ENCODE assay signal across 14 mouse cellular contexts in the genomic region with DNA sequence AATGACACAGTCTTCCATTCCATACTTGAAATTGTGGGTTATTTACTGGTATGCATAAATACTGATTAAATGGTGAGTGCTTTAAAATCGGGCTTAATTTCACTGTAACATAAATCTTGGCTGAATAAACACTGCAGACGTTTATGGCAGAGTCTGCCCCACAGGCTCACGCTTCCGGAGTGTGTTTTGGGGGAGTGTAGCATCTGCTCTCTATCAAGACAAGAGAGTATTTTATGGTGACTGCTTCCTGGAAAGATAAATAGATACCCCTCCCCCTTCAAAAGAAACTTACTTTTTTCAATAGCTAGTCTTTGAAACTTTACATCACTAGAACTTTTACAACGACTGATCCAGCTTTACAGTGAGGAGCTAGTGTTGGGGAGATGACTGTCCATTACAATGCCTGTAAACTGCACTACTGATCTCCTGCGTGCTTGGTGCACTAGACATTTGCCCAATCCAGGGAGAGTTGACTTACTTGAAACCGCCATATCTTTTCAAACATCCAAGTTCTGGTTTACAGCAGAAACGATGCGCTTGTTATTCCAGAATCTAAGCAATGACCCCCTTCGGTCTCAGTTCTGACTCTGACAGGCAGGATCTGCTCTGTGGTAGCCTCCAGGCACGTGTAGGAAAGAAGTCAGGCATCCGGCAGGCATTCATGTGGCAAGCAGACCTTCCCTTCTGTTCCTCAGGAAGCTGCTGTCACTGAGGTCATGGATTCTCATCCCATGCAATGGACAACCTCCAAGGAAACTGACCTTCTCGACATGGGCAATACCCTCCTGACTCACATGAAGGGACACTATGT. TPM values are rescaled to one million over a fixed set of nuclear protein-coding genes. Genes with fewer than 3 reads are reported as not detected.
DNase-seq lines count a peak whose midpoint lies in the region; ATAC-seq and TF ChIP-seq lines count a peak whose summit lies in the region.
"Had no signal": no experiment of that assay in that cellular context is flagged by ENCODE, and none has a peak within 500 bp of the region (broad histone marks: within the 10 kb centered on the region; RNA-seq: fewer than 3 reads in every experiment).

No protein-coding gene starts in this region.

- no peak overlapping the region for H3K4me2 ChIP-seq in liver, postnatal 0 days (ENCODE audit: low read depth, low read length)
- H3K4me2 ChIP-seq in embryonic facial prominence, embryonic 11.5 days (ENCODE audit: low read depth, low read length) = no peak overlapping the region
- peak overlapping the region; percentile 27 for H3K4me2 ChIP-seq in kidney, embryonic 14.5 days (replicated peaks; ENCODE audit: low read depth, low read length)
- no peak overlapping the region for H3K4me2 ChIP-seq in neural tube, embryonic 13.5 days
- H3K4me2 ChIP-seq in midbrain, postnatal 0 days (ENCODE audit: low read depth, low read length, poor library complexity, severe bottlenecking) = no peak overlapping the region
- H3K4me2 ChIP-seq: hindbrain, embryonic 15.5 days had no signal

- no peak for TF ChIP-seq CTCF in liver, postnatal 0 days (IDR thresholded peaks at IDR 0.05; ENCODE audit: low read depth)
- no peak for TF ChIP-seq CTCF in midbrain, postnatal 0 days (IDR thresholded peaks at IDR 0.05)

- no peak overlapping the region for H3K27ac ChIP-seq in liver, postnatal 0 days (ENCODE audit: low read depth)
- peak overlapping the region; percentile 47; the same call in 1 of the 2 replicates for H3K27ac ChIP-seq in embryonic facial prominence, embryonic 11.5 days (replicated peaks; ENCODE audit: low read depth, low read length)
- peak overlapping the region; percentile 89 for H3K27ac ChIP-seq in kidney, embryonic 14.5 days (ENCODE audit: low read depth, low read length)
- no peak overlapping the region for H3K27ac ChIP-seq in neural tube, embryonic 13.5 days (replicated peaks)
- no peak overlapping the region for H3K27ac ChIP-seq in midbrain, postnatal 0 days (ENCODE audit: low read depth, low read length)
- H3K27ac ChIP-seq: hindbrain, embryonic 15.5 days had no signal

- no peaks in the 10 kb centered on the region for H3K27me3 ChIP-seq in liver, postnatal 0 days (ENCODE audit: insufficient read depth, low read length)
- no peaks in the 10 kb centered on the region for H3K27me3 ChIP-seq in embryonic facial prominence, embryonic 11.5 days (ENCODE audit: control insufficient read depth, insufficient read depth, low read length)
- H3K27me3 ChIP-seq in kidney, embryonic 14.5 days (ENCODE audit: control insufficient read depth, insufficient read depth, low read length) = no peaks in the 10 kb centered on the region
- peaks cover 6% of the 10 kb centered on the region; the same call in 1 of the 2 replicates for H3K27me3 ChIP-seq in neural tube, embryonic 13.5 days
- no peaks in the 10 kb centered on the region for H3K27me3 ChIP-seq in midbrain, postnatal 0 days (ENCODE audit: insufficient read depth, low read length)
- H3K27me3 ChIP-seq: hindbrain, embryonic 15.5 days had no signal

- 27% methylated on average over 13 of the region's 13 CpGs for WGBS in liver, postnatal 0 days (ENCODE audit: insufficient replicate concordance)
- 26% methylated on average over 13 of the region's 13 CpGs for WGBS in embryonic facial prominence, embryonic 11.5 days
- 3% methylated on average over 13 of the region's 13 CpGs for WGBS in kidney, embryonic 14.5 days
- WGBS in neural tube, embryonic 13.5 days = 32% methylated on average over 13 of the region's 13 CpGs
- 75% methylated on average over 13 of the region's 13 CpGs for WGBS in midbrain, postnatal 0 days

- TF ChIP-seq EP300 in liver, postnatal 0 days (IDR thresholded peaks at IDR 0.05; ENCODE audit: low read depth) = no peak

- H3K9me3 ChIP-seq in liver, postnatal 0 days (ENCODE audit: low read length) = no peaks in the 10 kb centered on the region
- no peaks in the 10 kb centered on the region for H3K9me3 ChIP-seq in embryonic facial prominence, embryonic 11.5 days (replicated peaks; ENCODE audit: control insufficient read depth, low read length)
- no peaks in the 10 kb centered on the region for H3K9me3 ChIP-seq in kidney, embryonic 14.5 days (ENCODE audit: control insufficient read depth, low read length)
- H3K9me3 ChIP-seq in neural tube, embryonic 13.5 days = no peaks in the 10 kb centered on the region
- no peaks in the 10 kb centered on the region for H3K9me3 ChIP-seq in midbrain, postnatal 0 days (ENCODE audit: low read length)
- H3K9me3 ChIP-seq: hindbrain, embryonic 15.5 days had no signal

- DNase-seq in liver = peak; percentile 23
- no peak for DNase-seq in liver, postnatal 0 days
- peak; percentile 54 for DNase-seq in embryonic facial prominence, embryonic 11.5 days (ENCODE audit: low spot score)
- DNase-seq in midbrain, postnatal 0 days (ENCODE audit: low spot score) = no peak
- DNase-seq in lung, postnatal 36 days = no peak
- DNase-seq: adrenal gland, adult 8-10 months; cerebellum, adult 8-10 months; left cerebral cortex, postnatal 4 days; right cerebral cortex, postnatal 25 days; thymus, postnatal 25 days had no signal

- H3K36me3 ChIP-seq in liver, postnatal 0 days (replicated peaks; ENCODE audit: insufficient read depth, low read length) = no peaks in the 10 kb centered on the region
- no peaks in the 10 kb centered on the region for H3K36me3 ChIP-seq in embryonic facial prominence, embryonic 11.5 days (replicated peaks; ENCODE audit: control insufficient read depth, insufficient read depth, low read depth, low read length)
- H3K36me3 ChIP-seq in kidney, embryonic 14.5 days (ENCODE audit: control insufficient read depth, insufficient read depth, low read length) = no peaks in the 10 kb centered on the region
- no peaks in the 10 kb centered on the region for H3K36me3 ChIP-seq in neural tube, embryonic 13.5 days
- H3K36me3 ChIP-seq in midbrain, postnatal 0 days (ENCODE audit: insufficient read depth, low read length) = no peaks in the 10 kb centered on the region
- H3K36me3 ChIP-seq: hindbrain, embryonic 15.5 days had no signal

- no peak for ATAC-seq in liver, postnatal 0 days
- no peak for ATAC-seq in embryonic facial prominence, embryonic 11.5 days (replicated peaks; ENCODE audit: insufficient number of reproducible peaks, low FRiP score, low TSS enrichment, low read depth)
- ATAC-seq in kidney, embryonic 14.5 days (ENCODE audit: low FRiP score, low TSS enrichment) = peak; percentile 93
- ATAC-seq in neural tube, embryonic 13.5 days (ENCODE audit: low read depth) = peak; percentile 47; the same call in 1 of the 2 replicates
- ATAC-seq in midbrain, postnatal 0 days (ENCODE audit: low FRiP score) = no peak
- ATAC-seq in megakaryocyte-erythroid progenitor cell, adult 5-6 weeks (replicated peaks; ENCODE audit: low FRiP score, low TSS enrichment, poor library complexity, severe bottlenecking) = no peak

- H3K4me3 ChIP-seq in liver, postnatal 0 days (ENCODE audit: low read depth, low read length) = no peak overlapping the region
- H3K4me3 ChIP-seq in embryonic facial prominence, embryonic 11.5 days (ENCODE audit: low read depth, low read length) = no peak overlapping the region
- H3K4me3 ChIP-seq in kidney, embryonic 14.5 days (ENCODE audit: low read length) = no peak overlapping the region
- no peak overlapping the region for H3K4me3 ChIP-seq in neural tube, embryonic 13.5 days
- H3K4me3 ChIP-seq in midbrain, postnatal 0 days (ENCODE audit: low read depth, low read length) = no peak overlapping the region
- H3K4me3 ChIP-seq: hindbrain, embryonic 15.5 days had no signal

- H3K9ac ChIP-seq in liver, postnatal 0 days (replicated peaks) = no peak overlapping the region
- no peak overlapping the region for H3K9ac ChIP-seq in embryonic facial prominence, embryonic 11.5 days (replicated peaks; ENCODE audit: low read length)
- no peak overlapping the region for H3K9ac ChIP-seq in kidney, embryonic 14.5 days (ENCODE audit: low read depth, low read length)
- no peak overlapping the region for H3K9ac ChIP-seq in neural tube, embryonic 13.5 days
- H3K9ac ChIP-seq in midbrain, postnatal 0 days (replicated peaks; ENCODE audit: low read length, poor library complexity, severe bottlenecking) = no peak overlapping the region
- H3K9ac ChIP-seq: hindbrain, embryonic 15.5 days had no signal

- H3K4me1 ChIP-seq in liver, postnatal 0 days (ENCODE audit: insufficient read depth) = no peaks in the 10 kb centered on the region
- no peaks in the 10 kb centered on the region; the same call in 1 of the 2 replicates for H3K4me1 ChIP-seq in embryonic facial prominence, embryonic 11.5 days (ENCODE audit: control insufficient read depth, insufficient read depth, low read length)
- peaks cover 20% of the 10 kb centered on the region for H3K4me1 ChIP-seq in kidney, embryonic 14.5 days (ENCODE audit: control insufficient read depth, insufficient read depth, low read length)
- H3K4me1 ChIP-seq in neural tube, embryonic 13.5 days (replicated peaks) = peaks cover 9% of the 10 kb centered on the region; the same call in 1 of the 2 replicates
- H3K4me1 ChIP-seq in midbrain, postnatal 0 days (ENCODE audit: insufficient read depth, low read length) = no peaks in the 10 kb centered on the region
- H3K4me1 ChIP-seq: hindbrain, embryonic 15.5 days had no signal

RNA-seq across cellular contexts. Expression of gene Frem1, which starts 28.4 kb away (rescaled TPM):
- polyA plus RNA-seq in liver, postnatal 0 days (2015; fragmentation: Nextera tagmentation; extraction: Ambion mirVana) = 0.27 and 0.35 TPM in 2 replicates
- 20.8 and 21.4 TPM in 2 replicates for polyA plus RNA-seq in embryonic facial prominence, embryonic 11.5 days (2014; fragmentation: Nextera tagmentation; extraction: Ambion mirVana)
- polyA plus RNA-seq in kidney, embryonic 14.5 days (2014; fragmentation: Nextera tagmentation; extraction: Ambion mirVana) = 24.3 and 42.3 TPM in 2 replicates
- 1.8 and 2.3 TPM in 2 replicates for polyA plus RNA-seq in neural tube, embryonic 13.5 days (2015; fragmentation: Nextera tagmentation; extraction: Ambion mirVana)
- total RNA-seq in midbrain, postnatal 0 days (2014; rRNA removed) = 4.0 and 5.1 TPM in 2 replicates
- 1.0 and 1.1 TPM in 2 replicates for polyA plus RNA-seq in midbrain, postnatal 0 days (2015; fragmentation: Nextera tagmentation; extraction: Ambion mirVana)
- not detected in 2 replicates for total RNA-seq in megakaryocyte-erythroid progenitor cell, adult 5-6 weeks (2014; fragmentation: Nextera tagmentation)
- not detected in 2 replicates for total RNA-seq in megakaryocyte-erythroid progenitor cell, adult 5-6 weeks (2017)

Comparison
In these comparisons a context has a peak if more than half of its experiments do, and no peak if none do; other contexts are left out.
1. DNase-seq: peak in liver (single experiment) and embryonic facial prominence, embryonic 11.5 days (single experiment); none in liver, postnatal 0 days (single experiment), midbrain, postnatal 0 days (single experiment) and lung, postnatal 36 days (single experiment).
2. ATAC-seq: peak in kidney, embryonic 14.5 days (single experiment) and neural tube, embryonic 13.5 days (single experiment); none in liver, postnatal 0 days (single experiment), embryonic facial prominence, embryonic 11.5 days (single experiment), midbrain, postnatal 0 days (single experiment) and megakaryocyte-erythroid progenitor cell, adult 5-6 weeks (single experiment).
3. H3K27ac ChIP-seq: peak in embryonic facial prominence, embryonic 11.5 days (single experiment) and kidney, embryonic 14.5 days (single experiment); none in liver, postnatal 0 days (single experiment), neural tube, embryonic 13.5 days (single experiment) and midbrain, postnatal 0 days (single experiment).